Mouse (Mus musculus) MEL (cell line): ENCODE data around the gene Aldh1a2.

Experiments
- BHLHE40 ChIP-seq: IDR thresholded peaks from 2 replicates; pipeline ENCODE4 v1.6.1; 2012; ENCODE audit warnings: low read depth, mild to moderate bottlenecking, inconsistent platforms, low read length, improper control_type of control experiment, borderline replicate concordance
- CTCF ChIP-seq, 3 experiments: IDR thresholded peaks in 2 of 3; conservative IDR thresholded peaks in 1 of 3; 2 replicates each; pipeline ENCODE4 v1.5.1; 2011 to 2012; ENCODE audit warnings: low read length in 3 of 3, low read depth in 2 of 3, mild to moderate bottlenecking in 2 of 3, improper control_type of control experiment in 1 of 3, inconsistent platforms in 1 of 3, mixed read lengths in 1 of 3, moderate library complexity in 1 of 3; ENCODE audit not compliant: control insufficient read depth in 1 of 3, insufficient read depth in 1 of 3, poor library complexity in 1 of 3, severe bottlenecking in 1 of 3
- ETS1 ChIP-seq: IDR thresholded peaks from 2 replicates; pipeline ENCODE4 v1.6.1; 2012; ENCODE audit warnings: low read depth, mild to moderate bottlenecking, inconsistent platforms, low read length, improper control_type of control experiment, moderate library complexity
- KAT2A ChIP-seq: conservative IDR thresholded peaks from 2 replicates; pipeline ENCODE4 v1.6.1; 2012; ENCODE audit warnings: low read depth, low read length, improper control_type of control experiment, inconsistent platforms
- MAX ChIP-seq: IDR thresholded peaks from 2 replicates; pipeline ENCODE4 v1.6.1; 2011; ENCODE audit warnings: low read length, improper control_type of control experiment
- NRF1 ChIP-seq: IDR thresholded peaks from 2 replicates; pipeline ENCODE4 v1.6.1; 2014; ENCODE audit warnings: low read depth, mild to moderate bottlenecking, inconsistent platforms, low read length, improper control_type of control experiment, moderate library complexity; ENCODE audit not compliant: poor library complexity, insufficient read depth, severe bottlenecking

DNA sequence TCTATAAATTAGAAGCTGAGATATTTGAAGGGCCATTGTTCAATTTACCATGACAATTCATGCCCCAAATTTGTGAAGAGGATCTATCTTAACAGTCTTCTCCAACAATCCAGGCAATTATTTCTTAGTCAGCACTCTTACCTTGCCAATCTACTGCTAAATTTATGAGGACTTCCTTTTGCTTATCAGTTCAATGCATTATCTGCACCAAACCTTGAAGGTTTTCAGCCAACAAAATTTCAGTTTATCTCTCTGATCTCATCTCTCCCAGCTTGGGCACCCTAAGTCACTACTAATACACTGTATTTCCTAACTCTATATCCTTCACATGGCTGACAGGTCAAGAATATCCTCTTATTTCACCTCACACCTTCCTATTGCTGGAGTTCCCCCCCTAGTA, 30.3 kb upstream of the Aldh1a2 start:
- TF ChIP-seq BHLHE40 = peak; percentile 37; the same call in 1 of the 2 replicates
- peak; percentile 80 for TF ChIP-seq ETS1
- no peak for TF ChIP-seq MAX
- TF ChIP-seq NRF1 = no peak
- no peak for TF ChIP-seq CTCF (IDR thresholded peaks at IDR 0.05 in 2 of 3, conservative IDR thresholded peaks at IDR 0.05 in 1 of 3; ENCODE audit: control insufficient read depth in 1 of 3, insufficient read depth in 1 of 3, low read depth in 2 of 3, low read length in 3 of 3, poor library complexity in 1 of 3, severe bottlenecking in 1 of 3)
- no peak for TF ChIP-seq KAT2A
